Mouse (Mus musculus) forebrain, postnatal 0 days (tissue): Measurements from ENCODE around the gene Rpl32. TPM values are rescaled to one million over a fixed set of nuclear protein-coding genes. Genes with fewer than 3 reads are reported as not detected.

Experiments
- ATAC-seq: fragments of 200-750 bp; cut with Nextera tagmentation; 2 replicates; pipeline ENCODE4 v1.8.0; 2017; ENCODE audit warnings: mild to moderate bottlenecking, moderate library complexity
- DNase-seq: peaks from one replicate; pipeline ENCODE4 v3.0.0-alpha.2; 2015
- H3K27ac ChIP-seq: fragments of 300-500 bp; sonication (generic); 2 replicates; pipeline ENCODE4 v1.5.1; 2014; ENCODE audit warnings: low read depth, mild to moderate bottlenecking, antibody characterized with exemption, low read length, moderate library complexity, mixed read lengths
- H3K27me3 ChIP-seq: fragments of 300-500 bp; sonication (generic); 2 replicates; pipeline ENCODE4 v1.6.1; 2014; ENCODE audit warnings: mild to moderate bottlenecking, low read length, mixed read lengths; ENCODE audit not compliant: insufficient read depth
- H3K36me3 ChIP-seq: fragments of 300-500 bp; sonication (generic); 2 replicates; pipeline ENCODE4 v1.6.1; 2014; ENCODE audit warnings: mild to moderate bottlenecking, moderate library complexity; ENCODE audit not compliant: insufficient read depth
- H3K4me1 ChIP-seq: fragments of 300-500 bp; sonication (generic); 2 replicates; pipeline ENCODE4 v1.6.1; 2014; ENCODE audit warnings: antibody characterized with exemption; ENCODE audit not compliant: insufficient read depth
- H3K4me2 ChIP-seq: fragments of 300-500 bp; sonication (generic); 2 replicates; pipeline ENCODE4 v1.6.1; 2014; ENCODE audit warnings: low read depth, mild to moderate bottlenecking, moderate library complexity
- H3K4me3 ChIP-seq: fragments of 300-500 bp; sonication (generic); 2 replicates; pipeline ENCODE4 v1.5.1; 2014; ENCODE audit warnings: low read depth, low read length, mixed read lengths
- H3K9ac ChIP-seq: fragments of 300-500 bp; sonication (generic); 2 replicates; pipeline ENCODE4 v1.6.1; 2014; ENCODE audit warnings: mild to moderate bottlenecking
- H3K9me3 ChIP-seq: fragments of 300-500 bp; sonication (generic); 2 replicates; pipeline ENCODE4 v1.6.1; 2016; ENCODE audit warnings: low read length
- CTCF ChIP-seq: sonication (generic); IDR thresholded peaks from 2 replicates; pipeline ENCODE4 v1.5.1; 2016; ENCODE audit warnings: antibody characterized with exemption, control low read depth, low read depth
- WGBS: fragments of 180-500 bp; shearing (Covaris S2); extraction: QIAGEN DNeasy Blood & Tissue Kit; methylation state at CpG from one replicate; pipeline ENCODE4 v1.1.7; 2014; 5-methylcytosine and 5-hydroxymethylcytosine counted together
- polyA plus RNA-seq: library from polyadenylated mRNA; unstranded; fragments of >200 nt; fragmentation: Nextera tagmentation; extraction: Ambion mirVana; gene quantifications from 2 replicates; pipeline ENCODE4 v1.2.1, GENCODE M21; 2015
- total RNA-seq: library from RNA; depleted of rRNA; stranded (reverse); fragments of >200 nt; gene quantifications from 2 replicates; pipeline ENCODE4 v1.2.3, GENCODE M21; 2014; rRNA removed

The Rpl32 gene
- total RNA-seq: 1,524 and 2,855 TPM in 2 replicates
- 1,212 and 1,517 TPM in 2 replicates for polyA plus RNA-seq

DNA sequence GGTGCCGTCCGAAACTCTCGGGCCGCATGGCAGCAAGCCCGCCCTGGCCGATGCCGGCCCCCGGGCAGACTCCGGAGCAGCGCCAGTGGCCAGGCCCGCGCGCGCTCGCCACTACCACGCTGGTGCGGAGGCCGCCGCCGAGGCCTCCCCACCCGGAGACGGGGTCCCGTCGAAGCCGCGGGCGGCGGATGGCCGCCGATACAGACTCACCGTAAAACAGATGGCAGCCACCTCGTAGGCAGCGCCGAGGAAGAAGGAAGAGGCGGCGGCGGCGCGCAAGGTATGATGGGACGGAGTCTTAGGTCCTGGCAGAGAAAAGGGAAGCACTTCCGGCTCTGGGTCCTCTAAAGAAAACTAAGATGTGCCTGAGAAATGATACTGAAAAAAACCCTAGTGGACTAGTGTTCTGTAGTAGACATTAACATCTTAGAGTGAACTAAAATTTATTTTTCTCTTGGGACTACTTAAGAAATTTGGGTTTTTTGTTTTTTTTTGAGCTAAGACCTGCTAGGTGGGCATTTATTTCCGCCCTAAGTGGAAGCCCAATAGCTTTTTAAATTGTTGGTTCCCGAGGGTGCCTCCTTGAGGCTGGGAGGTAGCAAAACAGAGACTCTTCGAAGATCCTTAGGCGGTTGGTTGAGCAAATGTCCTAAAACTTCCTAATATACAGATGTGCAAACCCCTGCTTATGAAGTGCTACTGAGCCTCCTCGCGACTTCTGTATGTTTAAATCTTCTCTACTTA is at the start of gene Rpl32:
Rpl32 (minus strand) TSS at position 260 of the 744 bp plus-strand sequence.
- WGBS: 2% methylated on average over 47 of the region's 47 CpGs

DNA sequence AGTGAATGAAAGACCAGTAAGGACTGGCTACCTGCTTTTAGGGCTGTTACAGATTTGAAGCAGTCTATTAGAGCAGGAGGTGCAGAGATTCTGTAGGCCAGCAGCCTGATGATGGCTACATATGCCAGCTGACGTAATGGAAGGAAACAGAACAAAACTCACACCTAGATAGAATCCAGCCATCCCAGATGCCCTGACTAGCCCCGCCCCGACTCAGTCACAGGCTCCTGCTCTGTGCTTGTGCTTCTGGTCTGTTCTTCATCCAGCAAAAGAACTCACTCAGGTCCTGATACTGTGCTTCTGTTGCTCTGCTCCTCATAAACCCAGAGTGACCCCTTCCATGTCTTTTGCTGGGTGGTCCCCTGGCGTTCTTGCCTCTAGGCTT is 47.8 kb upstream of the Rpl32 start:
- ATAC-seq (no peak), DNase-seq (no peak)
- H3K9me3 ChIP-seq: no peaks in the 10 kb centered on the region
- H3K36me3 ChIP-seq: no peaks in the 10 kb centered on the region
- no peak overlapping the region for H3K9ac ChIP-seq
- no peak overlapping the region for H3K4me2 ChIP-seq
- TF ChIP-seq CTCF: no peak
- WGBS: 72% methylated on average over 4 of the region's 4 CpGs
- H3K4me3 ChIP-seq: no peak overlapping the region
- no peak overlapping the region for H3K27ac ChIP-seq
- H3K27me3 ChIP-seq: no peaks in the 10 kb centered on the region
- peaks cover 10% of the 10 kb centered on the region; the same call in 1 of the 2 replicates for H3K4me1 ChIP-seq

More for the DNA sequence above, at the start of gene Rpl32:
- no peaks in the 10 kb centered on the region for H3K9me3 ChIP-seq
- H3K4me1 ChIP-seq: peaks cover 9% of the 10 kb centered on the region
- peak within 1 kb of the TSS; percentile 69 for H3K4me2 ChIP-seq
- peak within 1 kb of the TSS; percentile 98 for H3K27ac ChIP-seq
- no peaks in the 10 kb centered on the region for H3K27me3 ChIP-seq
- peak within 1 kb of the TSS; percentile 84 for H3K4me3 ChIP-seq
- peaks cover 38% of the 10 kb centered on the region for H3K36me3 ChIP-seq
- DNase-seq: peak; percentile 96
- peak; percentile 66 for TF ChIP-seq CTCF
- peak; percentile 94 for ATAC-seq
- peak within 1 kb of the TSS; percentile 96 for H3K9ac ChIP-seq

DNA sequence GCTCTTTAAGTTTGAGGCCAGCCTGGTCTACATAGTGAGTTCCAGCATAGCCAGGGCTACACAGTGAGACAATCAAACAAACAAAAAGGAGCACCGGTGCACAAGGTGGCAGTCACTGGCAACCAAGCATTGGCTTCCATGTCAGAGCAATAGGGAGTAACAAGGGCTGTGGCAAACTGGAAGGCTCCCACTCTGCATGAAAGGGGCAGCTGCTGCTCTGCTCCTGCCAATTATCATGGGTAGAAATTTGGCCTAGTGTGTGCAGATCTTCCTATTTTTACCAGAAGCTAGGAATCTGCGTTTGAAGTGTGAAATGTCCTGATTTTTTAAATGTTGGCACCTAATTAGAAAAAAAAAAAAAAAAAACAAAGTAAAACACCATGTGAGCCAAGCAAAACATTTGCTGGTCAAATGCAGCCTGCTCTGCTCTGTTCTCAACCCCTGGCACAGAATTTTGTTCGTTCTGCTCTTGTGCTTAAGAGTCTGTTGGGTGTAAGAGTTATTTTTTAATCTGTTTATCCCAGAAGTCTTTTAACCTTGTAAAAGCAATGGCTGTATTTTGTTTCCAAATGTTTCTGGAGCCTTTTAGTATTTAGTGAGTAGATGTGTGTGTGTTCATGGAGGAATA is 47.3 kb upstream of the Rpl32 start:
- WGBS: 54% methylated on average over 3 of the region's 3 CpGs
- peak; percentile 24 for DNase-seq

DNA sequence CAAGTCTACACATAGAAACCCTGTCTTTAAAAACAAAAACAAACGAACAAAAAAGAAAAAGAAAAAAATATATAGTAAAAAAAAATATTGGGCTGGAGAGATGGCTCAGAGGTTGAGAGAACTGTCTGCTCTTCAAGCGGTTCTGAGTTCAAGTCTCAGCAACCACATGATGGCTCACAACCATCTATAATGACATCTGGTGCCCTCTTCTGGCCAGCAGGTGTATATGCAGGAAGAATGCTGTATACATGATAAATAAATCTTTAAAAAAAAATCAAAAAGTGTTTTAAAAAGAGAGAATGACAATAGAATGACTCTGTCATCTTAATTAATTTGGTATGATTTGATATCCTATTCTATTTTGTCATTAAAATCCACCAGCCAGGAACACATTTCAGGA is 45.9 kb upstream of the Rpl32 start:
- TF ChIP-seq CTCF: peak; percentile 60
- no peaks in the 10 kb centered on the region for H3K27me3 ChIP-seq
- DNase-seq: no peak
- peaks cover 10% of the 10 kb centered on the region; the same call in 1 of the 2 replicates for H3K4me1 ChIP-seq
- H3K27ac ChIP-seq: no peak overlapping the region
- no peaks in the 10 kb centered on the region for H3K9me3 ChIP-seq
- H3K4me3 ChIP-seq: no peak overlapping the region
- no peak for ATAC-seq
- no peak overlapping the region for H3K9ac ChIP-seq
- WGBS: 63% methylated on average over 2 of the region's 2 CpGs
- 0 out of 2 replicates have a peak, but pooled peaks cover 2% of the 10 kb centered on the region for H3K36me3 ChIP-seq
- no peak overlapping the region for H3K4me2 ChIP-seq

More for the DNA sequence above, 47.3 kb upstream of the Rpl32 start:
- H3K36me3 ChIP-seq: no peaks in the 10 kb centered on the region
- no peak overlapping the region for H3K4me3 ChIP-seq
- no peaks in the 10 kb centered on the region for H3K9me3 ChIP-seq
- no peak for ATAC-seq
- H3K4me1 ChIP-seq: peaks cover 10% of the 10 kb centered on the region; the same call in 1 of the 2 replicates
- no peak overlapping the region for H3K9ac ChIP-seq
- TF ChIP-seq CTCF: no peak
- no peaks in the 10 kb centered on the region for H3K27me3 ChIP-seq
- no peak overlapping the region for H3K4me2 ChIP-seq
- no peak overlapping the region for H3K27ac ChIP-seq

DNA sequence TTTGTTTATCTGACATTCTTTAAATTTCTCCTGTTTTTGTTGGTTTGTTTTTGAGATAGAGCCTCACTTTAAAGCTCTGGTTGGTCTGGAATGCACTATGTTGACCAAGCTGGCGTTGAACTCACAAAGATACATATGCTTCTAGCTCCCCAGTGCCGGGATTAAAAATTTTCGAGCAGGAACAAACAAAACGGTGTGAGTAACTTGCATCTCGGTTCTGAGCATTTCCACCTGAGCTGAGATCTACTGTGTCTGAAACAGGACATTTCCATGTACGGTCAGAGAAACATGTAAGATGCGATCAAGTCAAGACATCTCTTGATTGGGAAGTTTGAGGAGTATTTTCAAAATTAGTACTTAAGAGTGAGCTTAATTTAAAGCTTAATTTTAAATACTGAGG is 45.4 kb upstream of the Rpl32 start:
- Histone ChIP-seq H3K4me2 (peak overlapping the region; percentile 53), H3K36me3 (peaks cover 6% of the 10 kb centered on the region; the same call in 1 of the 2 replicates), H3K9me3 (no peaks in the 10 kb centered on the region), H3K4me3 (peak overlapping the region; percentile 62), H3K27ac (peak overlapping the region; percentile 89), H3K9ac (peak overlapping the region; percentile 57), H3K4me1 (peaks cover 10% of the 10 kb centered on the region; the same call in 1 of the 2 replicates), H3K27me3 (no peaks in the 10 kb centered on the region)
- 34% methylated on average over 7 of the region's 7 CpGs for WGBS
- ATAC-seq (no peak), DNase-seq (no peak)
- TF ChIP-seq CTCF: no peak

DNA sequence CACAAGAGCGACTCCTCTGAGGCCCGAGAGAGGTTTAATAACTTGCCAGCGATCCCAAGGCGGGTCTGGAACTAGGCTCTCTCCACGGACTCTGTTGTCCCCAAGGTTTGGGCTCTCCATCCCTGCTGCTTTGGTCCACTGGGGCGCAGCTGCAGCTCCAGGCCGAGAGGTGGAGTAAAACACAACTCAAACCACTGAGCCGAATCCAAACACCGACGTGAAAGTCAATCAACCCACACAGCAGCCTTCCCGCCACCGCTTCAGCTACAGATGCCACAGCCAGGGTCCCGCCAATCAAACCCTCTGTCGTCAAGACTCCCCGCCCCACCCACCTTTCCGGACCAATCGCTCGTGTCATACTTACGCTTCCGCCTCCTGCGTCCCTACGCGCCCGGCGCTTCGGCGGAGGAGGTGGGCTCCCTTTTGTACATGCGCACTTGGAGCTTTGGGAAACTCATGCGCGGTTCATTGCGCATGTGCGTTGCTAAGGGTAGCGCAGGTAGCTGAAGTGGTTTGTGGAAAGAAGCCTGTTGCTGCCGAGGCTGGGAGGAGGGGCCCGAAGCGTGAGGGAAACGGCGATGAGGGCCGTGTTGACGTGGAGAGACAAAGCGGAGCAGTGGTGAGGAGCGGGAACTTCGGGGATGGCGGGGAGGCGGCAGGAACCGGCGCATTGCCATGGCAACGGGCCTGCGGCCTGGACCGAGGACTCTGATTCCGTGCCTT is 44.7 kb upstream of the Rpl32 start, which contains the start of the genes Mbd4 and Ift122:
Mbd4 (minus strand) TSS at position 281 of the 723 bp plus-strand sequence.
Ift122 (plus strand) TSS at position 380 of the 723 bp plus-strand sequence.
- TF ChIP-seq CTCF: peak; percentile 53
- H3K4me2 ChIP-seq: peak within 1 kb of the TSS; percentile 79
- peaks cover 10% of the 10 kb centered on the region; the same call in 1 of the 2 replicates for H3K4me1 ChIP-seq
- no peaks in the 10 kb centered on the region for H3K9me3 ChIP-seq
- WGBS: under 1% methylated on average over 51 of the region's 51 CpGs
- peaks cover 9% of the 10 kb centered on the region; the same call in 1 of the 2 replicates for H3K36me3 ChIP-seq
- no peaks in the 10 kb centered on the region for H3K27me3 ChIP-seq
- DNase-seq (peak; percentile 100), ATAC-seq (peak; percentile 99)
- peak within 1 kb of the TSS; percentile 57 for H3K9ac ChIP-seq
- H3K27ac ChIP-seq: peak within 1 kb of the TSS; percentile 89
- peak within 1 kb of the TSS; percentile 62 for H3K4me3 ChIP-seq
